Mouse (Mus musculus) B cell, adult 2 months (primary cell): ENCODE measurements around the gene Mark2.
"Not testable (repeated sequence)": the region's sequence is repeated elsewhere in the genome, so short reads cannot be mapped to it uniquely, and the experiment has no call there.

Experiments used
- DNase-seq, 2 experiments: peaks; one replicate each; pipeline ENCODE4 v3.0.0; 2022

Mark2 gene

DNA sequence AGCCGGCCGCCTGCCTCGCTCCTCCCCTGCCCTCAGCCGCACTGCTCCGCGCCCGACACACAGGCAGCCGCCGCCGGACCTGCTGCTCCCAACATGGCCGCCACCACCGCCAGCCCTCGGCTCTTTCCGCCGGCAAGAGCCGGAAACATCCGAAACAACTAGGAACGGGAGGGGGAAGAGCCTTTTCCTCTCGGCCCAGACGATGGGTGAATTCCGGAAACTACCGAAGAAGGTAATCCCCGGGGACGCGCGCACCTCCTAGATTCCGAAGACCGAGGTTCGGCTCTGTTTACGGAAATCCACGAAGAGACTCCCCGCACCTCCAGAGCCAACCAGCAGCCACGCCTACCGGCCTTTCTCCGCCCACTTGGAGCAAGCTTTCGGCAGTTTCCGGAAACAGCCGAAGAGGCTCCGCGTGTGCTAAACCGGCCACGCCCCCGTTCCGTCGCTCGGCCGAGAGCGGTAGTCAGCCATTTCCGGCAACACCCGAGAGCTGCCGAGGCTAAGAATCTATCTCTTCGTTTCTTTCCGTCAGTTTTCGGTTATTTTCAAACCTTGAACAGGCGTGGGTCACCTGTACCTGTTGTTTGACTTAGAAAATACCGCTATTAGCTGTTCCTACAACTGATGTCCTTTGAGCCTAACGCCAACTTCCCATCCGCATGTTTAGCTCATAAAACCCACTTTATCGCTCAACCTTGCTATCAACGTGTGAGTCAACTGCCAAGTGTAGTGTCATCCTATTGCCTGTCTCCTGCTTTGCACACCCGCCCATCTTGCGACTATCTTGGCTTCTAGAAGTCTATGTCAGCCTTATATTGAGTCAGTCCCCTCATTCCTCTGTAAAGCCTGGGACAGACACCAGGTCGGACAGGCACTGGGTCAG, at the start of gene Mark2:
TSS of gene Mark2 (minus strand) at position 349 of the 886 bp plus-strand sequence.
- peak; percentile 99 for DNase-seq

DNA sequence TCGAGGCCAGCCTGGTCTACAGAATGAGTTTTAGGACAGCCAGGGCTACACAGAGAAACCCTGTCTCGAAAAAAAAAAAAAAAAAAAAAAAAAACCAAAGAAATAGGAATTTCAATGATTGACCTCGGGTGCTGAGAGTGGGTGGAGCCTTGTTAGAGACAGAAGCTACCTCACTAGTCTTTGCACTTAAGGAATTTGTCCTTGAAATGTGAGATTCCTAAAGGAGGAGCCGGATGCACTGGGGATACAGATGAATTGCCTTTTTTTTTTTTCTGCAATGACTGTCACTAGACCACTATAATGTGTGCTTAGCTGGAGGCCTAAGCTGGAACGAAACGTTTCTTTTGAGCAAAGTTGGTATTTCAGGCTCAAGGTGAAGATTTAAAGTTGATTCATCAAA, 46.8 kb upstream of the Mark2 start:
- no peak for DNase-seq

DNA sequence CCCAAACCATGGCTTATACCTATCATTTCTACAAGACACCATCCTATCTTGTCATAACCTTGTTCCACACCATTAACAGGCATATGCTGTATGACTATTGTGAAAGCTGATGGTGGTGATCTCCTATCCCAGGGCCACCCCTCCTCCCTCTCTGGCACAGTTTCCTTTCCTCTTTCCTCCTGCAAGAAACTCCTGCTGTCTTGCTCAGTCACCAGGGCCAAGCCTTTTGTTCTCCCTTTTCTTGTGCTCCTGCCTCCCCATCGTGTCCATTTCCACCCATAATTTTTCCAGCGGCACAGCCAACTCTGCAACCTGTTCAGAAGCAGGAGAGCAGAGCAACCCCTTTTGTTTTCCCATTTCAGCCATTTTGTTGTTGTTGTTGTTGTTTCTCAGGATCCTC, 44.4 kb upstream of the Mark2 start:
- no peak for DNase-seq

DNA sequence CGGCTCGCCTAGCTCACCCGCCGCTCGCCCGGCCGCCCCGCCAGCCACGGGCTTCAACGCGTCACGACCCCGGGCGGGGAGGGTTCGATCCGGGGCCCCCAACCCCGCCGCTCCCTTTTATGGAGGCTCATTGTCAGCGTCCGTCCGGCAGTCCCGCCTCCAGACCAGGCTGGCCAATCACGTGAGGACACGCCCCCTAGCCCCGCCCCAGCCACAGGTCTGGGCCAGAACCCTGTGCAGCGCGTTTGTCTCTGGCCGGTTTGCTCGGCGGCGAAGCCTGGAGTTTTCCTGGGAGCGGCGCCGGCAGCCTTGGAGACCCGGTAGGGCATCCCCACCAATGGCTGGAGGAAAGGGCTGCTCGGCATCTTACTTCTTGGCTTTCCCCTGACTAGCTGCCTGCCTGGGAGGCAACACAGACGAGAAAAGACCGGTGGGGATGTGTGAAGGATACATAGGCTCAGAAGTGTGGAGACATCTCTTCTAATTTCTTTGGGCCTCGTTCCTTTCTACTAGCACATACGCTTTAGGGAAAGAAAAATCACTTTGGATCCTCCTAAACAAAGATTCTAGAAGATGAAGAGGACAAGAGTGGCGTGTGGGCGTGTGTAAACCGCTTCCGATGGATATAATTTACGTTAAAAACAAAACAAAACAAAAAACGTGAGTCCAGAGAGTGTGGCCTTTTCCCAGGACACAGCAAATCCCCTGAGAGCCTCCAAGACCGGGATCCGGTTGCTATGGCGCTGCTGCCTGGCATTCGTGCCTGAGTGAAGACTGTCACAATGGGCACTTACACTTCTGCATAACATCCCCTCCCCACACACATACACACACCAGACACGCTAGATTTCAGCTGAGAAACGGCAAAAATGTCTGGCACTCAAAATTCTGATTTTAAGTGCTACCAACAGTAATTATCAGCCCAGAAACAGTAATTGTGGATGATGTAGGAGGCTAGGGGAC, 41.5 kb upstream of the Mark2 start, which contains the start of gene Spindoc:
TSS of gene Spindoc (minus strand) at position 92 of the 963 bp plus-strand sequence.
- peak; percentile 99 for DNase-seq

DNA sequence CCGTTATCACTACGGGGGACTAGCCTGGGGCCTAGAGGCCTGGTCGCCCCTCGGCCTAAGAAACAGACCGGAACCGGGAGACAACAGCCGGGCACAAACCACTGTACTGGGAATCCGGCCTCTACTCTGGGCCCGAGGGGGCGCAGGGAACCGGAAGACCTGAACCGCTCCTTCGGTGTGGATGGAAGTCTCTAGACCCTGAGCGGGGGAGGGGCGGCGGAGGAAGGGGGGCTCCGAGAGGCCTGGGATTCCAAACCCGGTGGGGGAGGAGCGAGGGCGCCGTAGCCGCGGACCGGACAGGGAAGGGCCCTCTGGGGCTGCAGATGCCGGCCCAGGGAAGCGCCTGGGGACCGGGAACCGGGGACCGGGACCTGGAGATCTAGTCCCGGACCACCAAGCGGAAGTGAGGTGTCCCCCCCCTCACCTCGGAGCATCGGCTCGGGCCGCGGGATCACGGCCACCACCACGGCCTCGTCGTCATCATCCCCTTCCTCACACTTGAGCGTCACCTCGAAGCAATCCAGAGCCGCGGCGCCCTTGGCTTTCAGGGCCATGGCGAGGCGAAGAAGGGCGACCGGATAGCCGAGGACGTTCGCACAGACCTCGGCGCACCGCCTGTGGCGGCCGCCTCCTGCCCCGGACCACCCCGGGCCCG, 40.7 kb upstream of the Mark2 start:
- peak; percentile 59 for DNase-seq

DNA sequence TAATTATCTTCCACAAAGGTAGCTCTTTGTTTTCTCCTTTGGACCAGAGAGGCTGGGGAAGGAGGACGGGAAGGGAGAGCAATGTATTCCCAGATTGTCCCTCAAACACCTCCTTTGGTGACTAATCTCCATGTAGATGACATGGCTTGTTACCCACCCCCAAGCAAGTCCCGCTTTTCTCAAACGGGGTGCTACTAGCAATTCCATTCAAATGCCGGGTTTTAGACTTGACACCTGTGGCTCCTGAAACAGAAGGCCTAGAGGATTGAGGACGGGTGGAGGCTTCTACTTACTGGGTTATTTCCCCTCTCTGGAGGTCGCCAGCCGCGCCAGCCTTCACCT, 40.2 kb upstream of the Mark2 start:
- no peak for DNase-seq

DNA sequence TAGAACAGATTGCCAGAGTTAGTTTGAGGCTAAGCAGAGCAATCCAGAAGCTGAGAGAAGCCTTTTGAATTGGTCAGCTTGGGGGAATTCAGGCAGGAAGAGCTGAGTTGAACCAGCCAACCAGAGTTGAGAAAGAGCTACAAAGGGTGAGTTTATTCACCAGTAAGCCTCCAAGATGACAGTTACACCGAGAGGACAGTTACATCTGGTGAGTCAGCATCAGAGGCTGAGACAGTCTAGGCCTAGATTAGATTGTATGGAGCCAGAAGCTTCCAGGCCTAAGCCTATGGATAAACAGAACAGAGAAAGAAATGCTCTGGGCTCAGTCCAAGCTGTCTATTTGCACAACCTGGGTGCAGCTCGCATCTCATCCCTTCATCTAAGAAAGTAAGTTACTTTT, 36.0 kb upstream of the Mark2 start:
- no peak for DNase-seq

DNA sequence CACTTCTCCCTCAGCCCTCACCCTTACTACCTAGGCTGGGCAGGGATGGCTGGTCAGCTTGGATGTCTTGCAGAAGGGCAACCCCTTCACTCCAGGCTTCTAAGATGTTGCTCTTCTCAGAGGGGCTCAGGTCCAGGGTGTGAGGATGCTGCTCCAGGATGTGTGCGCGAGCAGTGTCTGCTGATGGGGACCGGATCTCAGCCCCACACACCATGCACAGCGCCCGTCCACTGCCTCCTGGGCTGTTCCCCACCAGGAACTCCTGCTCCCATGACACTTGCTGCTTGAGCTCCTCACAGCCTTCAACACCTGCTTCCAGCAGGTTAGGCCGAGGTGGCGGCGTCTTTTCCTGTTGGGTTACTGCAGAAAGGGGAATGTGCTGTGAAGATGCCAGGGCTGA, 32.8 kb upstream of the Mark2 start:
- no peak for DNase-seq

DNA sequence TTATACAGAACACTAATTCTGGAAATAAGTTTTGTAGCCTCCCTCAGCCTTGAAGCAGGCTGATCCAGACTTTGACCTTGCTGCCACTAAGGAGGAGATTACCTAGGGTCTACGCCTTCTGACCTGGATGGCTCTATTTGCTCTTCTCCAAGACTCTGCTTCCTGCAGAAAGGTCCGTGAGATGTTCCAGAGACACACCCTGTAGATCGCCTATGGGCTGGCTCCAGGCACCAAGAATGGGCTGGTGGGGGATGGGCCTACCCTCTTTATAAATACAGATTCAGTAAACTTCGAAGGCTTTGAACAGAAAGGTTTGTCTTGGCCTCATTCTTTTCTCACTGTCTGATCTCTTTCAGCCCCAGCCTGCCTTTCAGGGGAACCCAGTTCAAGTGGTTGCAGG, 27.8 kb upstream of the Mark2 start:
- DNase-seq, result not testable (repeated sequence)

DNA sequence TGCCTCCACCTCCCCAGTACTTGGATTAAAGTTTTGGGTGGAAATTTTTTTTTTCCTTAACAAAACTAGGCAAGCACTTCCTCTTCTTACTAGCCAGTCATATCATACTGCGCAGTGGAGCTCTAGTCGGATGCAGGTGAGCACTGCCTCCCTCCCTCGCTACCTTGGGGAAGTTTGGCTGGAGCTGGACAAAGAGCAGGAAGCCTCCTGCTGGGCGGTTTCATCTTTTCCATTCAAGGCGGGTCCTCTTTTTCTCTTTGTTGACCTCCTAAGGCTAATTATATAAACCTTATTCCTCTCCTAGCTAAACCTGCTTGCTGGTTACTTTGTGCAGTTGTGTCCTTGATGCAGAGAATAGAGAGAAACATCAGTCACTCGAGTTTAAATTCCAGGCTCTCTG, 12.0 kb upstream of the Mark2 start:
- no peak for DNase-seq

DNA sequence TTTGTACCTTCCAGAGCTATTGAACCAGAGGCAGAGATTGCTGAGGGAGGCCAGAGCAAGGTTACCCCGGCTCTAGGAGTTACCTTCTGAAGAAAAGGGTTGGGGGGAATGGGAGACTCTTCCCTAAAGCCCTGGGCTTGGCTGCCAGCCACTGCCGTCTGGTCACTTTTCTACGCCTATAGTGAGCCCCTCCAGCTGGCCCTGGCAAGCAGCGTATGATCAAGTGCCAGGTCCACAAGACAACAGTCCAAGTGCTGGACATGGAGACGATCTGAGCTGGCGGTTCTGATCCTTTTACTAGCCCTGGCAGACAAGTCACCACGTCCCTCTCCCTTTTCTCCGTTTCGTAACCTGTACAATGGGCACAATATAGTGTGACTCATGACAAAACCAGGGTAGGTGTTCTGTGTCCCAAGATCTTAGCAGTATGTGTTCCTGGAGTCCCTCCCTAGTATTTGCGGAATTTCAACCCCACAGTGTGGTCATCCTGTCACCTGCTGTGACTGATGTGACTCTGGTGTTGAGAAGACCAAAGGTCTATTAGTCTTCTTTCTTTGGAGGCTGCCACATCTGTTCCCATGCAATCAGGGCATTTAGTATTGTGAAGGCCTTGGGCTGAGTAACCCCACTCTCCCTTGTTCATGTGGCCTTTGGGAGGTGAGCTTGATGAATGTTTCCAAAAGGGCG, 11.3 kb upstream of the Mark2 start:
- DNase-seq, result no peak

DNA sequence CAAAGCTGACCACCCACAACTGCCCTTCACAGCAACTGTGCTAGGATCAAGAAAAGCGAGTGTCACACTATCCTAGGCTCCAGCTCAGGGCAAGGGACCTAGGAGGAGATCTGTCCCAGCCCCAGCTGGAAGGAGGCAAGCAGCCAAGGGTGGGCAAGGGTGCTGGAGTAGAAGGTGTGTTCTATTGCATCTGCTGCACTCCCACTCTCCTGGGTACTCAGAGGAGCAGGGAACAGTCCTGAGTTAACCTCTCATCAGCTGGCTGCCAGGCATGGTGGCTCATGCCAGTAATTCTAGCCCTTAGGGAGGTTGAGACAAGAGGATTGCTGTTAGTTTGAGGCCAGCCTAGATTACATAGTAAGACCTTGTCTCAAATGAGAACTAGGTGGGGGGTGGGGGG, 8.3 kb upstream of the Mark2 start:
- no peak for DNase-seq

DNA sequence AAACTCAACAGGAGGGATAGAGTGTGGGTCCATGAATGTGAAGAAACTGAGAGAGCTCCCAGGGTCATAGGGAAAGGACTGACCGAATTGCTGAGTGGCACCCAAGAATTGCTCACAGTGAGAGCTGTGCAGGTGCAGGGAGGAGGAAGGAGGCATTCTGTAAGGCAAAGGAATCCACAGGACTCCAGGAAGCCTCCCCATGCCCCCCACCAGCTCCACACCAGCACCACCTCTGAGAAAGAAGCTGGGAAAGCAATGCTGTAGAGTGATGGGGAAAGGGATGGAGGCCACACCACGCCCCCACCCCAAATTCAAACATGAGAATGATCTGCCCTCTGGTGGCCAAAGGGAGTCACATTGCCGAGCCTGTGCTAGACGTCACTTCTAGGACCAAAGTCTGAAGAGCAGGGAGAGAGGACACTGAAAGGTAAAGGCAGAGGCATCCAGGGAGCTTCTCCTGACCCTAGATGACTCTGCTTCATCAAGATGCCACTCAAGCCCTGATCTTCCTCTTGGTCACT, 3.6 kb upstream of the Mark2 start:
- peak; percentile 42 to 43 for DNase-seq

DNA sequence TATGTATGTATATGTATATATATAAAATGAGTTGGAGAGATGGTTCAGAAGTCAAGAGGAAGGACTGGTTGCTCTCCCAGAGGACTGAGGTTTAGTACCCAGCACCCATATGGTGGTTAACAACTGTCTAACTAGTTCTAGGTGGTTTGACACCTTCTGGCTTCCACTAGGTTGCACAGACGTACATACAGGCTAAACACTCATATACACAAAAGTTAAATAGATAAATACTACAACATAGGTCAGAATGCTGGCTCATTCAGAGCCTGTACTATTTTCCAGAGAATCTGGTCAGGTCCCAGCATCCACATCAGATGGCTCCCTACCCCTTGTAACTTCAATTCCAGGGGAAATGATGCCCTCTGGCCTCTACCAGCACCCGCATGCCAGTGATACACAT, 986 bp upstream of the Mark2 start:
- no peak for DNase-seq

DNA sequence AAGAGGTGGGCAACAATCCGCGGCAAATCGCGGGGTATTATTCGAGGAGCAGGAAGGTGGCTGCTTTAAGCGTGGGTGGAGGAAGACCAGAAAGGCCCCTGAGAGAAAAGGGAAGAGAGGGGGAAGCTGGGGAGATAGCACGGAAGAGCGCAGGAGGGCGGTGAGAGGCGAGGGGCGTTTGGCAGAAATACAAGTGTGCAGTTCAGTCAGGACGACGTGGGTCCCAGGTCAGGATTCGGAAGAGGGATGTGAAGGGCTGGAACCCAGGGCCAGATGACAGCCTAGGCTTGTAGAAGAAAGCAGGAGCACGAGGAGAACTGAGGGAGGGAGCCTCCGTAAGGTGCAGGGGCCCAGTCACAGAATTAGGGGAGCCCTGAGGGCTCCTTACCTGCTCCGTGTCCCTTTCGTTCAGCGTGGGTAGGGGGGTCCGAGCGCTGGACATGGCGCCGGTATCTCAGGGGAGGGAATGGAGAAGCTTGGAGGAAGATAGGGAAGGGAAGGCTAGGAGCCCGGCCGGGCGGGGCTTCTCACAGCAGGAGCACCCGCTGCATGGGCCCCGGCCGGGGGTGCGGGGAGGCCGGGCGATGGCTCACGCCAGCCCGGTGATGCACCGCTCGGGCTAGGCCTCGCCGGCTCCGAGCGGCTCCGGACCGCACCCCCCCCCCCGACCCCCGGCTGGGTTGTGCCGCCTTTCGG, 732 bp downstream of the Mark2 start:
- DNase-seq, result no peak

DNA sequence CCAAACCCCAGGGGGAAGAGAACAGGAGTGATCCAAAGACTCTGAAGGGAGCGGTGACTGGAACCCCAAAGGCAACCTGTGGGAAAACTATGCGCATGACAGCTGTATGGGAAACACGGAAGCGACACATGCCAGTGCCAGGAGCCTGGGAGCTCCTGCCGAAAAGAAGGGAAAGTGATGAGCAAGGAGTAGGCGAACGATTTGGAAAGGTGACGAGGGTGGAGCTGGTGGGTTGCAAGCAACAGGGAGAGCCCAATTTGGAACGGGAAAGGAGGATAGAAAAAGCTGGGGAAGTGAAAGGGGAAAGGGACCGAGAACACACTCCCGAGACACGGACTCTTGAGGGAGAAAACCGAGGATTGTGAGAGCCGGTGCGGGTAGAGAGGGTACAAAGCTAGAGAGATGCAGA, 1.3 kb downstream of the Mark2 start:
- DNase-seq, result peak in 1 of 2 experiments; percentile 4

DNA sequence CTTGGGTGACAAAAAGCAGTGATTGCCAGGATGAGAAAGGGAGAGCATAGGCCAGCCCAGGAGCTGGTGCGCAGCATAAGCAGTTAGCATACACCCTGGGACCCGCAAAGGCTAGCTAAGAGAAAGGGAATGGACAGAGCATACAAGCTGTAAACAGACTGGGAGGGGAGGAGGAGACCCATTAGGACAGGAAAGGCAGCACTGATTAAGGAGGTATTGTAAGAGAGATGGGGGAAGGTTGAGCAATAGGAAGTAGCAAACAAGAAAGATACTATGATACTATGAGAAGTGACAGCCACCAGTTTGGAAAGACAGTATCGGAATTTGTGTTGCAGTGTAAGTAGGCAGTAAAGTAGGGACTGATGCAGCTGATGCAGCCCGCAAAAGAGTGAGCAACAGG, 1.8 kb downstream of the Mark2 start:
- peak in 1 of 2 experiments; percentile 5 for DNase-seq

DNA sequence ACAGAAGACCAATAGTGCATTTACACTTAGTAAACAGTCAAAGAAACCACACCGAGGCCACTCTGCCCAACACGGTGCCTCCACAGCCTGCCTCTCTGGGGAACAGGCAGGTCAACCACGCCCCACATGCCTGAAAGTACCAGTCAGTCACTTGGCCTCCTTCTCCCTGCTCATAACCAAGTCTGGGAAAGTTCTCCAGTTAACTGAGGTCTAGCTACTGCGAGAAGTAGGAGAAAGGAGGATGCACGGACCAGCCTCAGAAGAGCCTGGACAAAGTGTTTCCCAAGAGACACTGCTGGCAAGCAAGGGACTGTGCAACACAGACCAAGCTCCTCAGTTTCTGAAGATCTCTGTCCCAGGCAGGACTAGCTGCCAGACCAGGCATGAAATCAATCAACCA, 2.6 kb downstream of the Mark2 start:
- no peak for DNase-seq

DNA sequence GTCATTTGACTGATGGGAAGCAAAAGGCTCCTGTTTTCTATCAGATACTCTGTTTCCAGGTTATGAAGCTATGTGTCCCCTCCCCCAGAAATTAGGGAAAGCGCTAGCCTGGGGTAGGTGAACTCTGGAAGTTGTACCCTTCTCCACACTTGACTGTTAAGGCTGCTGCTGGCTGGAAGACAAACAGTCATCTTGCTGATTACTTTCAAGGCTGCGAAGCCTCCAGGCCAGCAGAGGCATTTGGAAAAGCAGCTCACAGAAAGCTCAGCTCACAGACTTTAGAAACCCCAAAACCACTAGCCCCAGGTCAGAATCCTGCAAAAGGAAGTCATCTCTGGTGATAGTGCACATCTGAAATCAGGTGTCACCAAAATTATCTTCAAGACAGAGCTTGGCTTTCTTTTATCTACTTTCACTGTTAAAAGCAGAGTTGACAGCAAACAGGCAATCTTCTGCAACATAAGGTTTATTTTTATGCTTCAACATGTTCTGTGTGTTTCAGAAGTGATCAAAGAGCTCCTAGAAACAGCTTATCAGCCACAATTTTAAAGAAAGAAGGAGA, 3.8 kb downstream of the Mark2 start:
- DNase-seq, result no peak

DNA sequence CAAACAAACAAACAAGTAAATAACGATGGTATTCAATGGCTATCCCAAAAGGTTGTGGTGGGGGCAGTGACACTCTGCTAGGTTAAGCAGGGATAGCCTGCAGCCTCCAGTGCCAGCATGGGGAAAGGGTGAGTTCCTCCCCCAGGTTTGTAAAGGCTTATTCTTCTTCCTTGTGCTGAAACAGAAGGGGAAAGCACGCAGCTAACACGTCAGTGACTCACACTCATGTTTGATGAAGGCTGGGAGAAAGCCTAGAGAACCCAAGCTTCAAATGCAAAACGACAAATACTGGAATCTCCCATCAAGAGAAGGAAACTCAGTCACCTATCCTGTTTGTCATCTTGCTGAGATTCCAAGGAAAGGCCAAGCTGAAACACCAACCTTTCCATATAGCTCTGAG, 6.0 kb downstream of the Mark2 start:
- DNase-seq, result no peak

DNA sequence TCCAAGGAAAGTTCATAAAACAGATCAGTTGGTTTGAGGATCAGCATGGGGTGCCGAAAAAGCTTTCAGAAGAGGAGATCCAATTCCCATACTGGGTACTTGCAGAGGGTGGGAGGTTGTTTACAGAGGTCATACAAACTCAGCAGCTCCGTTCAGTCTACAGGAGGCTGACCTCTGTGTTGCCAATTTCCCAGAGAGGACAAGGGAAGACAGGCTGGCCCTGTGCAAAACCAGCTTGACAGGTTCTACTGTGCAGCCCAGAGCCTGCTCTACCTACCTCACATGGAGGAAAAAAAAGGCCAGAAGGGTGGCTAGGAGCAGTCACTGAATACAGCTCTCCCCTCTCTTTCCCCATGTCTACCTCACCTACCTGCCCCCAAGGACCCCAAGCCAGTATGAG, 7.6 kb downstream of the Mark2 start:
- DNase-seq, result no peak
